Comparison of ENCODE assay signal across 17 mouse cellular contexts in the genomic region with DNA sequence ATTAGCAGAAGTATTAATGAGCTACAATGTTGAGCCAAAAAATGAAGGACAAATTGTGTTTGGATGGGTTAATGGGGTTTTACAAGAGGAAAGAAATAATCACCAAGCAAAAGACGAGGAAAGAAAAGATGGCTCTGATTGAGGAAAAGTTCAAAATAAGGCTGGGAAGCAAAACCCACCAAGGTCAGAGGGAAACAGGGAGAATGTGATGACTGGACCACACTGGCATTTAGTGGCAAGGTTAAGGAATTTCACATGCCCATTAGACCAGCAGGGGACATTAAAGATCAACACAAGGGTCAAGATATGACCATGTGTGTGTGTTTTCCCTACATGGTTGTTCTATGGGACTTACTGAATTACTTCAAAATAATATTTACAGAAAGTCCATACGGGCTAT.
"Had no signal": no experiment of that assay in that cellular context is flagged by ENCODE, and none has a peak within 500 bp of the region (broad histone marks: within the 10 kb centered on the region; RNA-seq: fewer than 3 reads in every experiment).

No protein-coding gene starts in this region.

- H3K4me1 ChIP-seq: midbrain, embryonic 13.5 days; midbrain, embryonic 15.5 days; neural tube, embryonic 13.5 days; neural tube, embryonic 15.5 days; stomach, embryonic 15.5 days had no signal

- H3K36me3 ChIP-seq: midbrain, embryonic 13.5 days; midbrain, embryonic 15.5 days; neural tube, embryonic 13.5 days; neural tube, embryonic 15.5 days; stomach, embryonic 15.5 days had no signal

- H3K27ac ChIP-seq: midbrain, embryonic 13.5 days; midbrain, embryonic 15.5 days; neural tube, embryonic 13.5 days; neural tube, embryonic 15.5 days; stomach, embryonic 15.5 days; stomach, postnatal 0 days had no signal

- H3K27me3 ChIP-seq: midbrain, embryonic 13.5 days; midbrain, embryonic 15.5 days; neural tube, embryonic 13.5 days; neural tube, embryonic 15.5 days; stomach, embryonic 15.5 days had no signal

- DNase-seq: lung, adult 18-20 months; lung, embryonic 14.5 days; lung, postnatal 10 days; lung, postnatal 4 days; retina, postnatal 1 day; right cerebral cortex, adult 18-20 months; right cerebral cortex, postnatal 25 days; right cerebral cortex, postnatal 4 days; spleen, adult 18-20 months; thymus, adult 2 months; thymus, postnatal 36 days had no signal

- H3K4me3 ChIP-seq: midbrain, embryonic 13.5 days; midbrain, embryonic 15.5 days; neural tube, embryonic 13.5 days; neural tube, embryonic 15.5 days; stomach, embryonic 15.5 days had no signal

- ATAC-seq: midbrain, embryonic 13.5 days; midbrain, embryonic 15.5 days had no signal
